Mouse (Mus musculus): ENCODE measurements around the gene Cops7b. TPM values are rescaled to one million over a fixed set of nuclear protein-coding genes. Genes with fewer than 3 reads are reported as not detected.

Gene Cops7b
- total and polyA plus RNA-seq, 3 experiments, result 36.0 to 64.8 TPM; not detected in 1

DNA sequence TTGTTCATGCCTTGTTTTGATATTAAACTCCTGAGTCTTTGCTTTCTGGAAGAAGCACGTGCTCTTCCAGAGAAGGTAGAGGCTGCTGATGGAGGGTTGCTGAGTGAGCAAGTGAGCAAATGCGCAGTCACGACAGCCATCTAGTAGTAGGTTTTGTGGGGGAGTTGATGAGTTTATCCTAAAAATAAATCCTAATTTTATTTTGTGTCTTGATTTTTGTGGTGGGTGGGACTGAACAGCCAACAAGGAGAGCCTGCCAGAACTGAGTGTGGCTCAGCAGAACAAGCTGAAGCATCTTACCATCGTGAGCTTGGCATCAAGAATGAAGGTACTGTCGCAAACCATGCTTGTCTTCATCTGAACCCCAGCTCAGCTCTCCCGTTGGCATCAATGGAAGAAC lies 13.8 kb downstream of the Cops7b start:
- Histone ChIP-seq H3K27me3 (ENCODE audit: control insufficient read depth in 1 of 2, insufficient read depth in 2 of 2, low read length in 2 of 2) (no peaks in the 10 kb centered on the region), H3K36me3 (ENCODE audit: control insufficient read depth in 1 of 2, insufficient read depth in 2 of 2, low read length in 2 of 2) (peaks cover 0 to 12% of the 10 kb centered on the region in 2 experiments; a peak in 2 of 4 replicates), H3K79me2 (ENCODE audit: control insufficient read depth, insufficient read depth, low read length, poor library complexity) (no peaks in the 10 kb centered on the region), H3K27ac (ENCODE audit: control insufficient read depth, low read depth, low read length) (no peak overlapping the region), H3K4me3 (ENCODE audit: control insufficient read depth in 1 of 2, insufficient read depth in 1 of 2, low read depth in 2 of 2, low read length in 2 of 2) (no peak overlapping the region), H3K9me3 (replicated peaks; ENCODE audit: insufficient read depth, low read length) (no peaks in the 10 kb centered on the region), H3K9ac (ENCODE audit: control insufficient read depth, low read depth, low read length, poor library complexity, severe bottlenecking) (no peak overlapping the region), H3K4me1 (ENCODE audit: control insufficient read depth in 1 of 2, insufficient read depth in 2 of 2, low read length in 2 of 2) (no peaks in the 10 kb centered on the region)
- no peak for DNase-seq (ENCODE audit: low read depth, low spot score)
- TF ChIP-seq KAT2A (conservative IDR thresholded peaks at IDR 0.05; ENCODE audit: low read depth, low read length) (no peak), ZKSCAN1 (IDR thresholded peaks at IDR 0.05; ENCODE audit: low read depth, low read length) (no peak), EP300 (IDR thresholded peaks at IDR 0.05; ENCODE audit: low read depth in 1 of 2, low read length in 2 of 2) (no peak), CHD2 (IDR thresholded peaks at IDR 0.05; ENCODE audit: low read length) (no peak), JUND (IDR thresholded peaks at IDR 0.05; ENCODE audit: low read depth, low read length) (no peak), MAX (IDR thresholded peaks at IDR 0.05; ENCODE audit: low read length) (no peak), CHD1 (IDR thresholded peaks at IDR 0.05; ENCODE audit: low read depth, low read length) (no peak), POLR2AphosphoS5 (IDR thresholded peaks at IDR 0.05; ENCODE audit: borderline replicate concordance, low read depth, low read length) (no peak), MAFK (IDR thresholded peaks at IDR 0.05; ENCODE audit: borderline replicate concordance, low read depth, low read length) (no peak), MYB (IDR thresholded peaks at IDR 0.05; ENCODE audit: low read depth, low read length) (no peak), ZMIZ1 (IDR thresholded peaks at IDR 0.05; ENCODE audit: low read depth, low read length) (no peak), RAD21 (IDR thresholded peaks at IDR 0.05; ENCODE audit: low read depth, low read length) (no peak), MXI1 (IDR thresholded peaks at IDR 0.05; ENCODE audit: low read depth, low read length) (no peak), ZC3H11A (IDR thresholded peaks at IDR 0.05; ENCODE audit: low read depth, low read length) (no peak), UBTF (IDR thresholded peaks at IDR 0.05; ENCODE audit: borderline replicate concordance, insufficient read depth, low read depth, low read length) (no peak), NRF1 (IDR thresholded peaks at IDR 0.05; ENCODE audit: insufficient read depth, low read depth, low read length, poor library complexity, severe bottlenecking) (no peak)

DNA sequence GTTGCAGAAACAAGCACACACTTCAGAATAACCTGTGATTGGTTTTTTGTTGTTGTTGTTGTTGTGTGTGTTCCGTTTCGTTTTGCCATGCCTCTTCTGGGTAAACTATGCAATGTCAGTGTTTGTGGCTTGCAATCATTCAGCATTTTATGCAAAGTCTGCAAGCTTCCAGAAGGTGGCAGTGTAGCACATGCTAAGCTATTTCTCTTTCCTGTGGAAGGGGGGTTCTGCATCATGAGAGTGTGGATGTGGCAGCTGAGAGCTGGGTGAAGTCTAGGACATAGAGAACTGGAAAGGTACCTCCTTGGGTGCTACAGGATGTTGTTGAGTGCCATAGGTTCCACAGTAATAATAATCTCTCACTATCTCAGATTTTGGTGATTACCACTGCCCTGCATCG lies 15.8 kb downstream of the Cops7b start:
- Histone ChIP-seq H3K36me3 (ENCODE audit: control insufficient read depth in 1 of 2, insufficient read depth in 2 of 2, low read length in 2 of 2) (peaks cover 0 to 20% of the 10 kb centered on the region in 2 experiments; a peak in 2 of 4 replicates), H3K79me2 (ENCODE audit: control insufficient read depth, insufficient read depth, low read length, poor library complexity) (no peaks in the 10 kb centered on the region), H3K4me1 (ENCODE audit: control insufficient read depth in 1 of 2, insufficient read depth in 2 of 2, low read length in 2 of 2) (no peaks in the 10 kb centered on the region), H3K27me3 (ENCODE audit: control insufficient read depth in 1 of 2, insufficient read depth in 2 of 2, low read length in 2 of 2) (no peaks in the 10 kb centered on the region), H3K9me3 (replicated peaks; ENCODE audit: insufficient read depth, low read length) (no peaks in the 10 kb centered on the region), H3K9ac (ENCODE audit: control insufficient read depth, low read depth, low read length, poor library complexity, severe bottlenecking) (no peak overlapping the region), H3K4me3 (ENCODE audit: control insufficient read depth in 1 of 2, insufficient read depth in 1 of 2, low read depth in 2 of 2, low read length in 2 of 2) (no peak overlapping the region), H3K27ac (ENCODE audit: control insufficient read depth, low read depth, low read length) (no peak overlapping the region)
- TF ChIP-seq UBTF (IDR thresholded peaks at IDR 0.05; ENCODE audit: borderline replicate concordance, insufficient read depth, low read depth, low read length), result no peak
- TF ChIP-seq CTCF (IDR thresholded peaks at IDR 0.05 in 2 of 3, conservative IDR thresholded peaks at IDR 0.05 in 1 of 3; ENCODE audit: control insufficient read depth in 1 of 3, insufficient read depth in 1 of 3, low read depth in 2 of 3, low read length in 3 of 3, poor library complexity in 1 of 3, severe bottlenecking in 1 of 3), result peak; percentile 39 to 75 (median 73)
- no peak for TF ChIP-seq MEF2A (IDR thresholded peaks at IDR 0.05; ENCODE audit: extremely low read depth, insufficient replicate concordance, low read depth, low read length, poor library complexity, severe bottlenecking)
- TF ChIP-seq SMC3 (IDR thresholded peaks at IDR 0.05; ENCODE audit: low read depth, low read length), result peak; percentile 47; the same call in 1 of the 2 replicates
- TF ChIP-seq RAD21 (IDR thresholded peaks at IDR 0.05; ENCODE audit: low read depth, low read length), result peak; percentile 25
- peak; percentile 68 for DNase-seq (ENCODE audit: low read depth, low spot score)
